Mouse (Mus musculus) lung, embryonic 15.5 days (tissue): ENCODE measurements around the gene Guca1b. TPM values are rescaled to one million over a fixed set of nuclear protein-coding genes. Genes with fewer than 3 reads are reported as not detected.
A peak's percentile ranks its signal among the peaks of the same experiment; 100 is the strongest.

Experiments
- ATAC-seq: fragments of 200-750 bp; cut with Nextera tagmentation; 2 replicates; pipeline ENCODE4 v1.8.0; 2017; ENCODE audit warnings: moderate number of reproducible peaks, borderline replicate concordance; ENCODE audit not compliant: low FRiP score, low TSS enrichment; ENCODE audit errors: extremely low read depth
- H3K27ac ChIP-seq: fragments of 300-500 bp; sonication (generic); 2 replicates; pipeline ENCODE4 v1.5.1; 2015; ENCODE audit warnings: moderate library complexity, mild to moderate bottlenecking, inconsistent platforms
- H3K27me3 ChIP-seq: fragments of 300-500 bp; sonication (generic); 2 replicates; pipeline ENCODE4 v1.6.1; 2015; ENCODE audit warnings: inconsistent platforms
- H3K36me3 ChIP-seq: fragments of 300-500 bp; sonication (generic); 2 replicates; pipeline ENCODE4 v1.6.1; 2015; ENCODE audit warnings: inconsistent platforms
- H3K4me1 ChIP-seq: fragments of 300-500 bp; sonication (generic); 2 replicates; pipeline ENCODE4 v1.6.1; 2015; ENCODE audit warnings: inconsistent platforms
- H3K4me2 ChIP-seq: fragments of 300-500 bp; sonication (generic); 2 replicates; pipeline ENCODE4 v1.6.1; 2015; ENCODE audit warnings: inconsistent platforms, mild to moderate bottlenecking, moderate library complexity
- H3K4me3 ChIP-seq: fragments of 300-500 bp; sonication (generic); 2 replicates; pipeline ENCODE4 v1.5.1; 2015; ENCODE audit warnings: mild to moderate bottlenecking, inconsistent platforms
- H3K9ac ChIP-seq: fragments of 300-500 bp; sonication (generic); 2 replicates; pipeline ENCODE4 v1.6.1; 2015; ENCODE audit warnings: inconsistent platforms
- H3K9me3 ChIP-seq: fragments of 300-500 bp; sonication (generic); 2 replicates; pipeline ENCODE4 v1.6.1; 2016; ENCODE audit warnings: inconsistent platforms
- WGBS: fragments of 180-500 bp; shearing (Covaris S2); methylation state at CpG from one replicate; pipeline ENCODE4 v1.1.7; 2015; 5-methylcytosine and 5-hydroxymethylcytosine counted together
- polyA plus RNA-seq: library from polyadenylated mRNA; unstranded; fragments of >200 nt; fragmentation: Nextera tagmentation; extraction: Ambion mirVana; gene quantifications from 2 replicates; pipeline ENCODE4 v1.2.1, GENCODE M21; 2015

Gene Guca1b
- polyA plus RNA-seq = 0.47 and 0.87 TPM in 2 replicates

DNA sequence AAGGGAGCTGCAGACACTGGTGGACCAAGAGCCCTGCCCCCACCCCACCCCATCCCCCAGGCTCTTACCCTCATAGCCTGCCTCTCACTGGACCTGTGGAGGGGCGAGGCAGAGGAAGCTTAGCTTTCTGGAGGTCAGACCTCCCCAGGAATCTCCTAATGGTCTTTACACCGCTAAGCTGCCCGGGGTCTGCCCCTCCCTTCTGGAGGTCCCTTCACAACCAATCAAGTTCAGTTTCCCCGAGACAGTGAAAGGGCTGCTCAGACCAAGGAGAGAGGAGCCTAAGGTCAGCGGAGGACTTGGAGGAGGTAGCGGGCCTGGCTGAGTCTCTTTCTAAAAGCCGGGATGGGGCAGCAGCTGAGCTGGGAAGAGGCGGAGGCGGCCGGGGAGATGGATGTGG is at the start of gene Guca1b:
TSS of gene Guca1b (plus strand) at position 249 of the 400 bp plus-strand sequence.
- Histone ChIP-seq H3K27ac (no peak within 1 kb of the TSS), H3K9me3 (peaks cover 3% of the 10 kb centered on the region), H3K36me3 (peaks cover 9% of the 10 kb centered on the region), H3K4me3 (no peak within 1 kb of the TSS), H3K4me1 (no peaks in the 10 kb centered on the region), H3K4me2 (no peak within 1 kb of the TSS), H3K27me3 (no peaks in the 10 kb centered on the region), H3K9ac (no peak within 1 kb of the TSS)
- WGBS = 34% methylated on average over 10 of the region's 10 CpGs
- ATAC-seq = no peak

DNA sequence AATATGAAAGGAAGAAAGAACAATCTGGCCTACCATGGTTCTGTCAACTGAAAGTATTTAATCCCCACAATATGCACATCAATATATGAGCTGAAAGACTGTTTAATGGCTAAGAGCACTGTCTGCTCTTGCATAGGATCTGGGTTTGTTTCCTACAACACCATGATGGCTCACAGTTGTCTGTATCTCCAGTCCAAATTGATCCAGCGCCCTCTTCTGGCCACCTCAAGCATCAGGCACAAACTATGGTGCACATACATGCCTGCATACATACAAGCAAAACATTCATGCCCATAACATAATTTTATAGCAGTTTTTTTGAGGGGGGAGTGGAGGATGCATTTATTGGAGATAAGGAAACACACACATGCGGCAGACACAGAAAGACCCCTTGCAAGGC is 42.1 kb upstream of the Guca1b start:
- Histone ChIP-seq H3K36me3 (peaks cover 82% of the 10 kb centered on the region), H3K27me3 (no peaks in the 10 kb centered on the region), H3K9ac (no peak overlapping the region), H3K27ac (no peak overlapping the region), H3K9me3 (peaks cover 7% of the 10 kb centered on the region; the same call in 1 of the 2 replicates), H3K4me1 (no peaks in the 10 kb centered on the region), H3K4me2 (no peak overlapping the region), H3K4me3 (no peak overlapping the region)
- 83% methylated on average over 2 of the region's 2 CpGs for WGBS
- no peak for ATAC-seq

DNA sequence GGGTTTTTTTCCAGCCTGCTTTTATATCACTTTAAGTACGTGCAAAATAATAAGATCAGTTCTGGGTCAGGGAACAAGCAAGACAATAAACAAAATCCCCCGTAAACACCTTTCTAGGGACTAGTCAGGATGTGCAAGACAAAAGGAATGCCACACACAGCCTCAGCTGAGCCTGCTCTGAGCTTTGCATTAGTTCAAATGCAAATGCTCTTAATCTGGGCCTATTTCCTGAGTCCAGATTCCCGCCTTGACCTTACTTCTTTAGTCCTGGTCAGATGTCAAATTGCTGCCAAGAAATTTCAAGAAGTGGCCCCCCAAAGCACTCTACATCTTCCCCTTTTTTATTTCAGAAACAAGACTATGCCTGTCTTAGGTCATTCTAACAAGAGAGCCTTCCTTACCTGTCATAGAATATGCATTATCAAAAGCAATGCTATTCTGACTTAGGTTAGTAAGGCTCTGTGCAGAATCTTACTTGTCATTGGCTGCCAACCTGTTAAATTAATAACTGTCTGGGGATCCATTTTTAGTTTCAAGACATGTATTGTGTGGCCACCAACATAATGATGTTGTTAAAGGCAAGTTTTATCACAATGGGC is 35.4 kb upstream of the Guca1b start:
- peaks cover 9% of the 10 kb centered on the region for H3K9me3 ChIP-seq
- no peaks in the 10 kb centered on the region for H3K27me3 ChIP-seq
- WGBS = 97% methylated on average over 3 of the region's 3 CpGs
- no peaks in the 10 kb centered on the region for H3K4me1 ChIP-seq
- no peak overlapping the region for H3K4me3 ChIP-seq
- no peak for ATAC-seq
- H3K27ac ChIP-seq = no peak overlapping the region
- H3K36me3 ChIP-seq = peaks cover 90% of the 10 kb centered on the region
- no peak overlapping the region for H3K9ac ChIP-seq
- H3K4me2 ChIP-seq = no peak overlapping the region

DNA sequence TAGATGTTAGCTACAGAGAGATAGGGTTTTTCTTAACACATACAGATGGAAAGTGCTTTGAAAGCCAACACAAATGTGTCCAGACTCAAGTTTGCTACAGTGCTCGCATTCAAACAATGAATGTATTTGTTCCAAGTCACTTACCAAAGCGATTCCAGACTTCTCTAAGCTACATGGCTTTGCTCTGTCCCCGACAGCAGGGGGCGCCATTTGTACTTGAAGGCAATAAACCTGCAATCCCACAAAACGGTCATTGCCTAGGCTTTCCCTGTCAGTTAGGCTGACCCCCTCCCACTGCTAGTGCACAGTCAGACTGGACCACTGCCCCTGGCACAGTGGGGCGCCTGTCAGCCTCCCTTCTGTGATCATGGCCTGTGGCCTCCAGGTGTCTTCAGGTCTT is 25.2 kb upstream of the Guca1b start:
- H3K4me1 ChIP-seq = no peaks in the 10 kb centered on the region
- H3K27ac ChIP-seq = no peak overlapping the region
- no peaks in the 10 kb centered on the region for H3K27me3 ChIP-seq
- H3K4me3 ChIP-seq = no peak overlapping the region
- H3K4me2 ChIP-seq = no peak overlapping the region
- WGBS = 46% methylated on average over 6 of the region's 6 CpGs
- no peak overlapping the region for H3K9ac ChIP-seq
- H3K36me3 ChIP-seq = peaks cover 39% of the 10 kb centered on the region
- no peak for ATAC-seq
- H3K9me3 ChIP-seq = no peaks in the 10 kb centered on the region

DNA sequence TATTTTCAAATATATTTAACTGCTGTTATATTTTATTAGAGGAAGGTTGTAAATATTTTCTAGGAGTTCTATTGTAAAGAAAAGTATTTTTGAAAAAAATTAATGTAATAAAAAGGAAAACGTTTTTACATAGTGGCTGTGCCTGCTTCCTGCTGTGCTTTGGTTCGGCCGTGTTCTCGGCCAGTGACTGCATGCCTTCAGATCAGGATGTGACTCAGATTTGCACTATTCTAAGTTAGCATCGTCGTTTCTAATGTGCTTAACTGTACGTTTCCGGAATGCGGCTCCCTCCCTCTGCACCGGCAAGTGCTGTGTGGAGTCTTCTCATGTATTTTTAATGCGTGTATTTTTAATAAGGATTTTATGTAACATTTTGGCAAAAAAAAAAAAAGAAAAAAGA is 23.9 kb upstream of the Guca1b start:
- H3K27me3 ChIP-seq = no peaks in the 10 kb centered on the region
- no peak overlapping the region for H3K27ac ChIP-seq
- H3K9me3 ChIP-seq = no peaks in the 10 kb centered on the region
- ATAC-seq = no peak
- 75% methylated on average over 11 of the region's 11 CpGs for WGBS
- no peak overlapping the region for H3K4me2 ChIP-seq
- no peaks in the 10 kb centered on the region for H3K4me1 ChIP-seq
- H3K36me3 ChIP-seq = peaks cover 26% of the 10 kb centered on the region
- no peak overlapping the region for H3K4me3 ChIP-seq
- no peak overlapping the region for H3K9ac ChIP-seq

DNA sequence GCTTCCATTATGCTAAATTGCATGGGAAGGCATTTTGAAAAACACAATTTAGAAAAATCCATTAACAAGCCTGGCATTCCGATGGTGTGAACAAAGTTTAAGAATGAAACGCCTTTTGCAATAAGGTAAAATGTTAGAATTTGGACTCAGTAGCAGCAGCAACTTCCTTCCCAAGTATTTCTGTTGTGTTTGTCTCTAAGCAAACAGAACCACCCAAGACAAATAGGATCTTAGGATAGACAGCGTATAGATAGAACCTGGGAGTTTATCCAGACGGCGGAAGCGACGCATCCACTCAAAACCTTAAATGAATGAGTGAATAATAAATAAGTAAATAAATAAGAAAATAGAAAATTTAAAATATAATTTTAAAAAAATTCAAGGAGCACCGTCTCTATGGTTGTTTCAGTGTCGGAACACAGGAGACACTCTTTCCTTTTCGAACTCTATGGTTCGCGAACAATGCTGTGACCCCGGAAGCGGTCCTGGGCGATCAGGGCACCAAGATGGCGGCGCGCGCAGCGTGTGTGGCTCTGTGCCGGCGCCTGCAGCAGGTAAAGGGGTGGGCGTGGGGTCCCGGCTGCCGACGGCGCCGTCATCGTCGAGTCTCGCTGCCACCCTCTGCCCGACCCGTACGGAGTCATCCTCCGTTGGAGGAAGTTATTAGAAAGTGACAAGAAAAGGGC is 16.6 kb upstream of the Guca1b start, which contains the start of gene Mrps10:
TSS of gene Mrps10 (plus strand) at position 487 of the 686 bp plus-strand sequence.
- peaks cover 13% of the 10 kb centered on the region for H3K36me3 ChIP-seq
- H3K27me3 ChIP-seq = 0 out of 2 replicates have a peak, but pooled peaks cover 5% of the 10 kb centered on the region
- H3K9me3 ChIP-seq = no peaks in the 10 kb centered on the region
- H3K4me2 ChIP-seq = peak within 1 kb of the TSS; percentile 75
- H3K9ac ChIP-seq = peak within 1 kb of the TSS; percentile 43
- WGBS = 3% methylated on average over 35 of the region's 35 CpGs
- H3K4me1 ChIP-seq = peaks cover 8% of the 10 kb centered on the region; the same call in 1 of the 2 replicates
- ATAC-seq = peak; percentile 86
- 0 out of 2 replicates have a peak within 1 kb of the TSS, but pooled peaks have one; percentile 12 for H3K27ac ChIP-seq
- H3K4me3 ChIP-seq = peak within 1 kb of the TSS; percentile 82

GRCm38 (mm10) chr17:47369087-47369443 is 16.1 kb upstream of the Guca1b start:
- 1% methylated on average over 20 of the region's 20 CpGs for WGBS
- peak overlapping the region; percentile 75 for H3K4me2 ChIP-seq
- peaks cover 8% of the 10 kb centered on the region; the same call in 1 of the 2 replicates for H3K4me1 ChIP-seq
- H3K9ac ChIP-seq = peak overlapping the region; percentile 43
- H3K4me3 ChIP-seq = peak overlapping the region; percentile 82
- peaks cover 19% of the 10 kb centered on the region for H3K36me3 ChIP-seq
- 0 out of 2 replicates have a peak, but pooled peaks cover 5% of the 10 kb centered on the region for H3K27me3 ChIP-seq
- 0 out of 2 replicates have a peak overlapping the region, but pooled peaks have one; percentile 12 for H3K27ac ChIP-seq
- no peaks in the 10 kb centered on the region for H3K9me3 ChIP-seq
- ATAC-seq = peak; percentile 53; the same call in 1 of the 2 replicates

GRCm38 (mm10) chr17:47371451-47371850 is 13.7 kb upstream of the Guca1b start:
- 5% methylated on average over 4 of the region's 4 CpGs for WGBS
- Histone ChIP-seq H3K36me3 (peaks cover 42% of the 10 kb centered on the region), H3K27ac (no peak overlapping the region), H3K4me1 (peaks cover 8% of the 10 kb centered on the region; the same call in 1 of the 2 replicates), H3K9ac (no peak overlapping the region), H3K27me3 (0 out of 2 replicates have a peak, but pooled peaks cover 5% of the 10 kb centered on the region), H3K4me2 (no peak overlapping the region), H3K9me3 (no peaks in the 10 kb centered on the region), H3K4me3 (no peak overlapping the region)
- no peak for ATAC-seq

- H3K27ac ChIP-seq = no peak overlapping the region
- H3K4me2 ChIP-seq = no peak overlapping the region
- H3K9ac ChIP-seq = no peak overlapping the region
- 82% methylated on average over 6 of the region's 6 CpGs for WGBS
- no peak for ATAC-seq
- H3K4me3 ChIP-seq = no peak overlapping the region
- H3K36me3 ChIP-seq = peaks cover 64% of the 10 kb centered on the region
- no peaks in the 10 kb centered on the region for H3K9me3 ChIP-seq
- H3K4me1 ChIP-seq = peaks cover 8% of the 10 kb centered on the region; the same call in 1 of the 2 replicates
- no peaks in the 10 kb centered on the region for H3K27me3 ChIP-seq
These were observed 11.2 kb upstream of the Guca1b start for GRCm38 (mm10) chr17:47373991-47374390.

GRCm38 (mm10) chr17:47376779-47377280 is 8.4 kb upstream of the Guca1b start:
- Histone ChIP-seq H3K9ac (no peak overlapping the region), H3K4me3 (no peak overlapping the region), H3K27ac (no peak overlapping the region), H3K9me3 (no peaks in the 10 kb centered on the region), H3K27me3 (no peaks in the 10 kb centered on the region), H3K36me3 (peaks cover 84% of the 10 kb centered on the region), H3K4me2 (no peak overlapping the region), H3K4me1 (no peaks in the 10 kb centered on the region)
- 86% methylated on average over 6 of the region's 6 CpGs for WGBS
- ATAC-seq = no peak

DNA sequence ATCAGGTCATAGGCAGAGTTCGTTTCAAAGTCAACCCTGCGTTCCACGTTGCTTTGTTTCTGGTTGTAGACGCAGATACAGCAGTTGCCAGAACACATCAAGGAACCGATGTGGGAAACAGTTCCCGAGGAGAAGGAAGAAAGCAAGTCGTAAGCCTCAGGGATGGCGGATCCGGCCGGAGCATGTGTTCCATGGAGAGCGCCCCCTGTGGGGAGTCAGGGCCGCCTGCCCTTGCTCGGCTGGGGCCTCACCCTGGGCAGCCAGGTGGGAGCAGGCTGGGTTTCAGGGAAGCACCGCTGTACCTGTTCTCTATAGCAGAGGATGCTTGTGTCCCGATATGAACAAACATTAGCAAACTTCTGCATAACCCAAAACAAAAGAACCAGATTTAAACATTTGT is 7.1 kb upstream of the Guca1b start:
- Histone ChIP-seq H3K4me3 (no peak overlapping the region), H3K9me3 (no peaks in the 10 kb centered on the region), H3K4me1 (no peaks in the 10 kb centered on the region), H3K4me2 (no peak overlapping the region), H3K9ac (no peak overlapping the region), H3K27ac (no peak overlapping the region), H3K27me3 (no peaks in the 10 kb centered on the region), H3K36me3 (peaks cover 76% of the 10 kb centered on the region)
- no peak for ATAC-seq
- 78% methylated on average over 15 of the region's 15 CpGs for WGBS

DNA sequence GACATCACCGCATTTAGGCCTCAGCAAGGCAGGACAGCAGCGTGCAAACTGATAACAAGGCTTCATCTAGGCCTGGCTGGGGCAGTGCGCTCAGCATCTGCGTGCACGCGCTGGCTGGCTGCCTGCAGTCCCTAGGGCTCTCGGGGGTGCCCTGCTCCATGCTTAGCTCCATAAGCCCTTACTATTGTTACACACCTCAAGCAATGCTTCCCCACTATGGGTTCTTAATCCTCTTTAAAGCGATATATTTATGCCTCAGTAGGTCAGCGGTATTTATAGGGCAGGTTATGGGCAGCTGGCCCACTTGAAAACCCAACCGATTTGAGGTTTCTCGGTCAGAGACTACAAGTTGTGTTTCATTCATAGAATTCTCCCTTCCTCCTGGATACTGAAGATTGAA is 3.3 kb upstream of the Guca1b start:
- H3K4me2 ChIP-seq = no peak overlapping the region
- ATAC-seq = no peak
- no peak overlapping the region for H3K27ac ChIP-seq
- H3K27me3 ChIP-seq = no peaks in the 10 kb centered on the region
- 82% methylated on average over 11 of the region's 11 CpGs for WGBS
- peaks cover 38% of the 10 kb centered on the region for H3K36me3 ChIP-seq
- no peak overlapping the region for H3K9ac ChIP-seq
- peaks cover 3% of the 10 kb centered on the region for H3K9me3 ChIP-seq
- no peak overlapping the region for H3K4me3 ChIP-seq
- H3K4me1 ChIP-seq = no peaks in the 10 kb centered on the region
